Mouse (Mus musculus) heart, embryonic 13.5 days (tissue): Measurements from ENCODE around the gene Tmem256. TPM values are rescaled to one million over a fixed set of nuclear protein-coding genes. Genes with fewer than 3 reads are reported as not detected.

Source experiments
- ATAC-seq: fragments of 200-750 bp; cut with Nextera tagmentation; 2 replicates; pipeline ENCODE4 v1.8.0; 2017; ENCODE audit warnings: moderate TSS enrichment; ENCODE audit not compliant: insufficient number of reproducible peaks, low FRiP score, low TSS enrichment; ENCODE audit errors: extremely low read depth
- H3K27ac ChIP-seq: fragments of 300-500 bp; sonication (generic); replicated peaks from 2 replicates; pipeline ENCODE4 v1.5.1; 2015; ENCODE audit warnings: moderate library complexity, mild to moderate bottlenecking, inconsistent platforms
- H3K27me3 ChIP-seq: fragments of 300-500 bp; sonication (generic); replicated peaks from 2 replicates; pipeline ENCODE4 v1.6.1; 2015; ENCODE audit warnings: mild to moderate bottlenecking, inconsistent platforms
- H3K36me3 ChIP-seq: fragments of 300-500 bp; sonication (generic); 2 replicates; pipeline ENCODE4 v1.6.1; 2015; ENCODE audit warnings: mild to moderate bottlenecking, inconsistent platforms
- H3K4me1 ChIP-seq: fragments of 300-500 bp; sonication (generic); 2 replicates; pipeline ENCODE4 v1.6.1; 2015; ENCODE audit warnings: inconsistent platforms
- H3K4me2 ChIP-seq: fragments of 300-500 bp; sonication (generic); 2 replicates; pipeline ENCODE4 v1.6.1; 2015; ENCODE audit warnings: inconsistent platforms, mild to moderate bottlenecking, moderate library complexity
- H3K4me3 ChIP-seq: fragments of 300-500 bp; sonication (generic); 2 replicates; pipeline ENCODE4 v1.5.1; 2015; ENCODE audit warnings: moderate library complexity, mild to moderate bottlenecking, inconsistent platforms
- H3K9ac ChIP-seq: fragments of 300-500 bp; sonication (generic); 2 replicates; pipeline ENCODE4 v1.6.1; 2015; ENCODE audit warnings: inconsistent platforms, mild to moderate bottlenecking, moderate library complexity
- H3K9me3 ChIP-seq: fragments of 300-500 bp; sonication (generic); 2 replicates; pipeline ENCODE4 v1.6.1; 2016; ENCODE audit warnings: inconsistent platforms
- WGBS: fragments of 180-500 bp; shearing (Covaris S2); methylation state at CpG from one replicate; pipeline ENCODE4 v1.1.7; 2015; ENCODE audit warnings: mixed read lengths; 5-methylcytosine and 5-hydroxymethylcytosine counted together
- polyA plus RNA-seq: library from polyadenylated mRNA; unstranded; fragments of >200 nt; fragmentation: Nextera tagmentation; extraction: Ambion mirVana; gene quantifications from 2 replicates; pipeline ENCODE4 v1.2.1, GENCODE M21; 2015

Tmem256 gene
- polyA plus RNA-seq, 1 experiment from 2014 or later: 330 TPM

DNA sequence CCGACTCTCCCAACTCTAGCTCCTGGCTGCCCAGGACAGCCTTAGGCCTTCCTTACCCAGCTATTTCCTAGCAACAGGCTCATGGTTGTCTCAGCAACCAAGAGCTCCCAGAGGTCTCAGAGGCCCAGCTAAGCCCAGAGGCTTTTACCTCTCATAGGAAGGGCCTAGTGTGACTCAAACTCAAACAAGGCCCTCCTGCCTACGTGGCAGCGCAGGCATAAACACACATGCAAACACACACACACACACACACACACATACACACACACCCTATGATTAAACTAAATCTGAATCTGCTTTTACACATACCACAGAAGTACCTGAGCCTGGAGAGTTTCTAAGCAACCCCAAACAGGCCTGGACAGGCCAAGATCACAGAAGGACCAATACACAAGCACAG lies 40.1 kb downstream of the Tmem256 start:
- H3K4me2 ChIP-seq: peak overlapping the region; percentile 91

DNA sequence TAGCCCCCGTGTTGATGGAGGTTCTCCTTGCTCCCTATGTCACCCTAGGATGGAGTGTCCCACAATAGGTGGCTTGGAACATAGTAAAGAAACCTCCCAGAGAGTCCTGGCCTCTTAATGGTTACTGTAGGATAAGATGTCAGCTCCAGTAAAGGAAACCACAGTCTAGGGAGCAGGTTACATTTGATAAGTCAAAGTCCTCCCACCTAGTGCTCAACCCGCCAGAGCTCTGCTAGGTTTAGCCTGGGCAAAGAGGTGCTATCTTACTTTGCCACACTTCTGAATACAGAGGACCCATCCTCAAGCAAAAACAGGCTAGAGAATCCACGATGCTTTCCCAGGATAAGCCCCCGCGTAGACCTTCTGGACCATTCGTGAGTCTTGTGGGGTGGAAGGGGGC lies 40.6 kb downstream of the Tmem256 start:
- peak overlapping the region; percentile 84 for H3K9ac ChIP-seq

More for the DNA sequence above, 40.1 kb downstream of the Tmem256 start:
- 84% methylated on average over 3 of the region's 3 CpGs for WGBS
- Histone ChIP-seq H3K27ac (no peak overlapping the region), H3K36me3 (no peaks in the 10 kb centered on the region), H3K9ac (0 out of 2 replicates have a peak overlapping the region, but pooled peaks have one; percentile 2), H3K27me3 (no peaks in the 10 kb centered on the region), H3K4me1 (peaks cover 53% of the 10 kb centered on the region), H3K4me3 (no peak overlapping the region), H3K9me3 (no peaks in the 10 kb centered on the region)
- no peak for ATAC-seq

DNA sequence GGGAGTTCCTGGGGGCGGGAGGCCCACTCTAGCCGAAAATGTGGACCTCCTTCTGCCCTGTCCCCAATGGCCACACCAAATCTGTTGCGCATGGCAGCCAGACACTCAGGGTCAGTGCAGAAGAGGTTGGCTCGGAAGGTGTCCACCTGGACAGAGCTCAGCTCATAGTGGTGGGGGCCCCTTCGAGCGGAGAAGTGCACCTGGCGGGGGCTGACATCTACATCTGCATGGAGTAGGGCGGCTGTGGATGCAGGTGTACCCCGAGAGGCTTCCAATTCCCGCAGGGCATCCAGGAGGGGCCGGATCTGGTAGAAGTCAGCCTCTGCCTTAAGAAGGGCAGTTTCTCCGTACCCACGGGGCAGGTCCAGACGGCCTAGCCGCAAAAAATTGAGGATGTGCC lies 41.4 kb downstream of the Tmem256 start:
- no peak overlapping the region for H3K27ac ChIP-seq
- H3K4me2 ChIP-seq: peak overlapping the region; percentile 91
- no peaks in the 10 kb centered on the region for H3K27me3 ChIP-seq
- no peaks in the 10 kb centered on the region for H3K9me3 ChIP-seq
- H3K36me3 ChIP-seq: no peaks in the 10 kb centered on the region
- peaks cover 65% of the 10 kb centered on the region for H3K4me1 ChIP-seq
- peak overlapping the region; percentile 64 for H3K4me3 ChIP-seq
- no peak for ATAC-seq
- H3K9ac ChIP-seq: peak overlapping the region; percentile 84
- WGBS: 57% methylated on average over 15 of the region's 15 CpGs

More for the DNA sequence above, 40.6 kb downstream of the Tmem256 start:
- Histone ChIP-seq H3K4me1 (peaks cover 57% of the 10 kb centered on the region), H3K27me3 (no peaks in the 10 kb centered on the region), H3K27ac (no peak overlapping the region), H3K4me2 (peak overlapping the region; percentile 91), H3K4me3 (peak overlapping the region; percentile 64), H3K9me3 (no peaks in the 10 kb centered on the region), H3K36me3 (no peaks in the 10 kb centered on the region)
- ATAC-seq: no peak
- 79% methylated on average over 6 of the region's 6 CpGs for WGBS

DNA sequence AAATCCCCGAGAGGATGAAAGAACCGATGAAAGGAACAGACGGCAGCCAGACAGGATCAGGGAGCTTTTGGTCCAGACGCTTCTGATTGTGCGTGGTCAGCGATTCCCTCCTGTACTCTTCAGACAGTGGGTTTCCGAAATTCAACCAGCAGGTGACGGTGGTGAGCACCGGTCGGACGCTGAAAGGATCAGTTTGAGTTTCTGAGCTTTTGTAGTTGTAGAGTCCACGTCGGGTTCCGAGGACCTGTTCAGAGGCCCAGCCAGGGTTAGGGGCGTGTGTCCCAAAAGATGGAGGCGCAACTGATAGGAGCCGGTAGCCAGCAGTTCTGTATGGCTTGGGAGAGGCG lies 42.2 kb downstream of the Tmem256 start:
- under 1% methylated on average over 18 of the region's 18 CpGs for WGBS
- Histone ChIP-seq H3K4me3 (peak overlapping the region; percentile 64), H3K4me2 (peak overlapping the region; percentile 91), H3K9ac (peak overlapping the region; percentile 84), H3K27ac (peak overlapping the region; percentile 92), H3K27me3 (no peaks in the 10 kb centered on the region), H3K36me3 (no peaks in the 10 kb centered on the region), H3K9me3 (no peaks in the 10 kb centered on the region), H3K4me1 (peaks cover 72% of the 10 kb centered on the region)
- ATAC-seq: peak; percentile 1; the same call in 1 of the 2 replicates

DNA sequence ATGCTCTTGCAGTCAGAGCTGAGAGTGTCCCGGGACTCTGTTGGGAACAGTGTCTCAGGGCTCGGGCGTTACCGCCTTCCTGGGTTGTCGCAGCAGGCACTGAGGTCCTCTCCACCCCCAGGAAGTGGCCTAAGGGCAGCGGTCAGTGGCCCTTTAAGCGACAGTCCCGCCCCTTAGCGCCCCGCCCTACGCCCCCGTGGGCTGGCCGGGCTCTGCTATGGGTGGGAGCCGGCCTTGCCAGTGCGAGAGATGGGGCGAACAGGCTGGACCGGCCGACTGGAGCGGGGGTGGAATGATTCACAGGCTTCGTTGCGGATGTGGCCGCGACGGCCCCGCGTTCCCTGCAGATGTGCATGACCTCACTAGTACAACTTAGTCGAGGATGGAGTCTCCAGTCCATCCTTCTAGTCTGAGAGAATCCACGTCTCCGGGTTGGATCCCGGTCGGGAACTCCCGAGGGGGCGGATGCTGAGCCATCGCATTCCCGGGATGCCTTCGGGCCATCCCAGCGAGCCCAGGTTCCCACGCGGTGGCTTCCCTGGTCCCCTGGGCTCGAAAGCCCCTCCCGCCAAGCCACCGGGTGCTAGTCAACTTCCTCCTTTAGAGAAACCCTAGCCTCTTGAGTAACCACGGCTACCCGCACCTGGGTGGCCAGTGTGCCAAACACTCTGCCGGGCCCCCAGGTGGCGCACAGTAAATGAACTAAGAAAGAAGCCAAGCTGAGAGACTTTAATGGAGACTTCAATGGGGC lies 42.7 kb downstream of the Tmem256 start, which contains the start of gene Kctd11:
Gene Kctd11, minus strand, starts transcription at position 554 of the 751 bp plus-strand sequence.
- Histone ChIP-seq H3K4me3 (peak within 1 kb of the TSS; percentile 64), H3K4me2 (peak within 1 kb of the TSS; percentile 91), H3K27me3 (no peaks in the 10 kb centered on the region), H3K36me3 (no peaks in the 10 kb centered on the region), H3K9ac (peak within 1 kb of the TSS; percentile 84), H3K9me3 (no peaks in the 10 kb centered on the region), H3K4me1 (peaks cover 69% of the 10 kb centered on the region), H3K27ac (peak within 1 kb of the TSS; percentile 92)
- peak; percentile 85 for ATAC-seq
- WGBS: 0% methylated on average over 46 of the region's 46 CpGs

DNA sequence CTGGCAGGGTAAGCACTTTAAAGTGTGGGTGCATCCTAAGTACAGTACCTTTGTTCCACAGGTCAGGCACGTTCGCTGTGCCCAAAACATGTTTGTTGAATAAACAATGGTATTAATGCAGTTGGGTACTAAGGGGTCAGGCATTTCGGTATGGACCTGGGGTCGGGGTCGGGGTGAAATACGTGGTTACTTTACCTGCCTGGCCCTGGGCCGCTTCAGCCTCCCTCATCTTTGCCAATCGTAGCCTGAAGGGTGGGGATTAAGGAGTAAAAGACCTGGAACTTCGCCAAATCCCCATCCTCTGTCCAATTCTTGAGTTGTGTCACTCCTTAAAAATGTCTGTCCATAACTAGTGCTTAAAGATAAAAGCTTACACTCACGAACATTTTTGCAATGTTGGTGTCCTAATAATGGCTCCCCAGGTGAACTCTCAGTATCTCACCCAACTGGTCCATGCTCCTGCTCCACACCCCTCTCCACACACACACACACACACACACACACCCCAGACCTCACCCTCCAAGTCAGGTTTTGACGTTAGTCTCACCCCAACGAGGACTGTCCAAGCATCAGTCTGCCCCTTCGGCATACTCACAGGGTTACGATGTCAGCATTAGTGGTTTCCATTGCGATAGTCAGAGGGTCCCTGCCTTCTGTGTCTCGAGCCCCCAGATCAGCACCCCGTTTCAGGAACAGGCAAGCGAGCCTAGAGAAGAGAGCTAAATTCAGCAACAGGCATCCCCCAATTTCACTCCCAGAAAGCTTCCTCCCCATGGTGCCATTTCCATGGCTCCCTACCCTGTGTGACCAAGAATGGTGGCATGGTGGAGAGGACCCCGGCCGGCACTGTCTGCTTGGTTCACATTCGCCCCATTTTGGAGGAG lies 43.7 kb downstream of the Tmem256 start:
- peaks cover 60% of the 10 kb centered on the region for H3K4me1 ChIP-seq

DNA sequence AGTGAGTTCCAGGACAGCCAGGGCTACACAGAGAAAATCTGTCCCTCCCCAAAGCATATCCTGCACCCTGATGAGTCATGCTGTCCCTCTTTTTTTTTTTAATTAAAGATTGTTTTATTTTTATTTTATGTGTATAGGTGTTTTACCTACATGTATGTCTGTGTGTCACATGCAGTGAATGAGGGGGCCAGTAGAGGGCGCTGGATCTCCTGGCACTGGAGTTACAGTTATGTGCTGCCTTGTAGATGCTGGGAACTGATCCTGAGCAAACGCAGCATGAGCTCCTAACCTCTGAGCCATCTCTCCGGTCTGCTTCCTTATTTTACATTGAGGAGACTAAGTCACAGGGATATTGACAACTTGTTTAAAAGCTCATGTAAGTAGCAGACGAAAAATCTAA lies 44.8 kb downstream of the Tmem256 start:
- Histone ChIP-seq H3K4me1 (peaks cover 62% of the 10 kb centered on the region), H3K4me2 (no peak overlapping the region), H3K27ac (no peak overlapping the region), H3K36me3 (no peaks in the 10 kb centered on the region), H3K27me3 (no peaks in the 10 kb centered on the region), H3K4me3 (no peak overlapping the region), H3K9me3 (no peaks in the 10 kb centered on the region), H3K9ac (no peak overlapping the region)
- 63% methylated on average over 4 of the region's 4 CpGs for WGBS
- ATAC-seq: no peak

More for the DNA sequence above, 43.7 kb downstream of the Tmem256 start:
- peak overlapping the region; percentile 91 for H3K4me2 ChIP-seq
- no peaks in the 10 kb centered on the region for H3K9me3 ChIP-seq
- ATAC-seq: no peak
- H3K9ac ChIP-seq: peak overlapping the region; percentile 84
- no peaks in the 10 kb centered on the region for H3K27me3 ChIP-seq
- WGBS: 57% methylated on average over 21 of the region's 21 CpGs
- peak overlapping the region; percentile 64 for H3K4me3 ChIP-seq
- peak overlapping the region; percentile 92 for H3K27ac ChIP-seq
- no peaks in the 10 kb centered on the region for H3K36me3 ChIP-seq

DNA sequence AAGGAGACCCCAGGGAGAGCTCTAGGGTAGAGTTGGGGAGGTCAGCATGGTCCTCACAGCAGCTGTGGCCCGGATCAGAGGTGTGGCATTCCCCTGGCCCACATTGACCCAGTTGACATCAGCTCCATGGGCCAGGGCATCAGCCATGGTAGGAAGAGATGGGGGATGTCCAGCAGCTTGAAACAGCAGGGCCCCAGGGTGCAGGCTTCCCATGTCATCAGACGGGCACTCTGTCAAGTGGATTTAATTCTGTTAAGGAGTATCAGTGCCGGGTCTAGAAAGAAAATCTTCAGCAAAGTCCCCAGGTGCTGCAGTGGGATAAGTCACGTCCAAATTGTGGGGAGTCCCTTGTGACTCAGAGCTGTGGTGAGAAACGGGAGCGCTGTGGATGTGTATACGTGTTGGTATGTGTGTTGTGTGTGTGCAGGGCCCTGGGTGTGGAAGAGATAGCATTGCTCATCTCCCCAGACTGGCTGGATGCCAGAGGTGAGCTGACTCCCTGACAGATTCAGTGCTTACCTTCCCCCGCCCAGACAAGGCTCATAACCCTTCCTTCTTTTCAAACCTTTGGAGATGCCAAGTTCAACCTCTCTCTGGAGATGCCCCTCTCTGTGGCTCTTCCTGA lies 45.3 kb downstream of the Tmem256 start:
- 78% methylated on average over 8 of the region's 8 CpGs for WGBS
- no peak for ATAC-seq
- Histone ChIP-seq H3K36me3 (no peaks in the 10 kb centered on the region), H3K4me1 (peaks cover 57% of the 10 kb centered on the region), H3K27ac (peak overlapping the region; percentile 54; the same call in 1 of the 2 replicates), H3K9ac (no peak overlapping the region), H3K4me3 (no peak overlapping the region), H3K9me3 (no peaks in the 10 kb centered on the region), H3K27me3 (no peaks in the 10 kb centered on the region), H3K4me2 (no peak overlapping the region)

DNA sequence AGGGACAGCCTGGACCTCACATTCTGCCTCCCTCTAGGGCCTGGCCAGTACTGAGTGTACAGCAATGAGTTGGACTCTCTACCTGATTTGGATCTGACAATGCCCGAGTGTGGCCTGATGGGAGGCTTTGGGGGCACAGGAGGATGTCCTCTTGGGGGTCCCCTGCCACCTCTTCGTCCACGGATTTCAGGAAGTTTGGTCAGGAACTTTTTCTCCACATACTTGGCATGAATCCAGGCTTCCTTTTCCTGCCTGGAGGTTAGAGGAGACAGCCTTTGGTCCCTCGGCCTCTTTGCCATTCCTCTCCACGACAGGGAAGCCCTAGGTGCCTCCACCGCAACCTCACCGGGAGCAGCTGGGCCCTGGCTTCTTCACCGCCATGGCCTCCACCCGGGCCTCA lies 45.9 kb downstream of the Tmem256 start:
- peak overlapping the region; percentile 20; the same call in 1 of the 2 replicates for H3K4me2 ChIP-seq
- H3K9me3 ChIP-seq: no peaks in the 10 kb centered on the region
- ATAC-seq: no peak
- 64% methylated on average over 9 of the region's 9 CpGs for WGBS
- peak overlapping the region; percentile 52; the same call in 1 of the 2 replicates for H3K9ac ChIP-seq
- no peaks in the 10 kb centered on the region for H3K36me3 ChIP-seq
- H3K27ac ChIP-seq: peak overlapping the region; percentile 54
- H3K4me3 ChIP-seq: no peak overlapping the region
- H3K4me1 ChIP-seq: peaks cover 53% of the 10 kb centered on the region
- peaks cover 2% of the 10 kb centered on the region; the same call in 1 of the 2 replicates for H3K27me3 ChIP-seq

DNA sequence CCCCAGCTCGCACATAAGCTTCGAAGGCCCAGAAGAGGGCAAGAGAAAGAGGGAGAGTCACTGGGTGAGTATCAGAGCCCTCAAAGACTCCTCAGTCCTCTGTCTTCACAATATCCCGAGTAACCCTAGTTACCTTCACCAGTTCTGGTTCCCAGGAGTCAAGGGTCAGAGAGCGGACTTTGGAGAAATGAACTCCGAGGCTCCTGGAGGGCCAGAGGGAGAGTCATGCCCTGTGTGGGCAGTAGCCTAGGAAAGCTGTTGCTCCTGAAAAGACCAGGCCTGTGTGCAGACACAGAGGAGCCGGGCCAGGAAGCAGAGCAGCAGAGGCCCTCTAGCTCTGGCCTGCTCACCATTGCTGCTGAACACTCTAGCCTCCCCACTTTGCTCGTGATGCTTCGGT lies 46.3 kb downstream of the Tmem256 start:
- 70% methylated on average over 8 of the region's 8 CpGs for WGBS
- Histone ChIP-seq H3K4me2 (peak overlapping the region; percentile 20; the same call in 1 of the 2 replicates), H3K9ac (peak overlapping the region; percentile 52; the same call in 1 of the 2 replicates), H3K36me3 (no peaks in the 10 kb centered on the region), H3K4me1 (peaks cover 53% of the 10 kb centered on the region), H3K9me3 (no peaks in the 10 kb centered on the region), H3K27me3 (peaks cover 6% of the 10 kb centered on the region; the same call in 1 of the 2 replicates), H3K27ac (peak overlapping the region; percentile 54), H3K4me3 (no peak overlapping the region)
- no peak for ATAC-seq
